Mouse (Mus musculus) midbrain, embryonic 13.5 days (tissue): ENCODE results near the gene Ten1. TPM values are rescaled to one million over a fixed set of nuclear protein-coding genes. Genes with fewer than 3 reads are reported as not detected.

Experiments used
- ATAC-seq: fragments of 200-750 bp; cut with Nextera tagmentation; 2 replicates; pipeline ENCODE4 v1.8.0; 2017; ENCODE audit warnings: mild to moderate bottlenecking, moderate TSS enrichment, moderate library complexity
- H3K27ac ChIP-seq: fragments of 300-500 bp; sonication (generic); 2 replicates; pipeline ENCODE4 v1.5.1; 2015; ENCODE audit warnings: inconsistent platforms, mild to moderate bottlenecking, moderate library complexity
- H3K27me3 ChIP-seq: fragments of 300-500 bp; sonication (generic); 2 replicates; pipeline ENCODE4 v1.6.1; 2015; ENCODE audit warnings: mild to moderate bottlenecking, inconsistent platforms
- H3K36me3 ChIP-seq: fragments of 300-500 bp; sonication (generic); 2 replicates; pipeline ENCODE4 v1.6.1; 2015; ENCODE audit warnings: mild to moderate bottlenecking, inconsistent platforms
- H3K4me1 ChIP-seq: fragments of 300-500 bp; sonication (generic); replicated peaks from 2 replicates; pipeline ENCODE4 v1.6.1; 2015; ENCODE audit warnings: inconsistent platforms
- H3K4me2 ChIP-seq: fragments of 300-500 bp; sonication (generic); replicated peaks from 2 replicates; pipeline ENCODE4 v1.6.1; 2015; ENCODE audit warnings: moderate library complexity, mild to moderate bottlenecking, inconsistent platforms
- H3K4me3 ChIP-seq: fragments of 300-500 bp; sonication (generic); replicated peaks from 2 replicates; pipeline ENCODE4 v1.5.1; 2015; ENCODE audit warnings: mild to moderate bottlenecking, inconsistent platforms
- H3K9ac ChIP-seq: fragments of 300-500 bp; sonication (generic); replicated peaks from 2 replicates; pipeline ENCODE4 v1.6.1; 2015; ENCODE audit warnings: mild to moderate bottlenecking, inconsistent platforms
- H3K9me3 ChIP-seq: fragments of 300-500 bp; sonication (generic); 2 replicates; pipeline ENCODE4 v1.6.1; 2016; ENCODE audit warnings: mild to moderate bottlenecking, inconsistent platforms
- WGBS: fragments of 180-500 bp; shearing (Covaris S2); methylation state at CpG from one replicate; pipeline ENCODE4 v1.1.7; 2015; 5-methylcytosine and 5-hydroxymethylcytosine counted together
- polyA plus RNA-seq: library from polyadenylated mRNA; unstranded; fragments of >200 nt; fragmentation: Nextera tagmentation; extraction: Ambion mirVana; gene quantifications from 2 replicates; pipeline ENCODE4 v1.2.1, GENCODE M21; 2015

Ten1 gene
- polyA plus RNA-seq, 1 experiment from 2014 or later = 88.2 TPM

DNA sequence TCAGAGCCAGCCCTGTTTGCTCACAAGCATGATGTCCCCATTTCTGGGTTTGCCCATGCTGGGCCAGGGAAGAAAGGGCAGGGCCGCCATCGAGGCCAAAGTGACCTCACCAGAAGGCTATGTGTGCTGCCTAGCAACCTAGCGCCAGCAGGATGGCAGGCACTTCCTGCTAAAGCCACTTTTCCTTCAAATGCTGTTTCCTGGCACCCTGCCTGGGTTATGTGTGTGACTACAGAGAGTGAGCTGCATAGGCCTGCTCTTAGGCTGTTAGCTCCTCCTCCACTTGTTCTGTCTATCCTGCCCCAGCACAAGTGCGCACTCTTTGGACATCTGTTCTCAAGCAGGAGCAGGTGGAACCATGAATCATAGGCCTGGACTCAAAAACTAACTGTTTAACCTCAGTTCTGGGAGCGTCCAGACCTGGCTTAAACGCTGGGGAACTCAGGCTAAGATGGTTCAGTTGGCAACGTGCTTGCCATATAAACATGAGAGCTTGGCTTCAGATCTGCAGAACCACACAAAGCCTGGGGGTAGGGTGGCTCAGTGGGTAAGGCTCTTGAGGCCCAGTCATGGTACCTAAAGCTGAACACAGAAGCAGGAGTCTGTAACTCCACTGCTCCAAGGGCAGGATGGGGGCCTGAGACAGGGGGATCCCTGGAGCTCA, 20.2 kb downstream of the Ten1 start:
- Histone ChIP-seq H3K27me3 (peaks cover 39% of the 10 kb centered on the region), H3K9me3 (0 out of 2 replicates have a peak, but pooled peaks cover 9% of the 10 kb centered on the region), H3K27ac (peak overlapping the region; percentile 74), H3K9ac (no peak overlapping the region), H3K4me1 (peaks cover 28% of the 10 kb centered on the region), H3K4me3 (no peak overlapping the region), H3K36me3 (0 out of 2 replicates have a peak, but pooled peaks cover 5% of the 10 kb centered on the region), H3K4me2 (no peak overlapping the region)
- ATAC-seq = peak; percentile 73
- WGBS = 51% methylated on average over 7 of the region's 7 CpGs

DNA sequence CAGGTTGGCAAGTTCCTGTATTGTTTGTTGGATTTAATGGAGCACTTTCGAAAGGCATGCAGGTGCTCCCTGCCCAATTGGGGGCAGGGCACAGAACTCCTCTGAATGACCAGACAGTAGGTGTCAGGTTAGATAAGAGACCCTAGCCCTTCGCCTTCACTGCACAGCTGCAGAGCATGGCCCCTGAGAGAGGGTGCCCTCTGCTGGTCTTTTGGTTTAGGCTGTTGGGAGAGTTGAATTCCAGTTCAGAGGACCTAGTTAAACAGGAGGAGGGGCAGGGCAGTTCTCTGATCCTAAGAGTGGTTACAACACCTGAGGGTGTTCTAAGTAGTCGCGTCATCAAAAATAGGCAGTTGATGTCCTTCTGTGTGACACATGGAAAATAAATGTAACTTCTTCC, 21.2 kb downstream of the Ten1 start:
- WGBS = 27% methylated on average over 4 of the region's 4 CpGs
- no peak overlapping the region; the same call in 1 of the 2 replicates for H3K27ac ChIP-seq
- peaks cover 48% of the 10 kb centered on the region for H3K27me3 ChIP-seq
- 0 out of 2 replicates have a peak, but pooled peaks cover 4% of the 10 kb centered on the region for H3K36me3 ChIP-seq
- ATAC-seq = no peak
- no peak overlapping the region for H3K9ac ChIP-seq
- 0 out of 2 replicates have a peak, but pooled peaks cover 9% of the 10 kb centered on the region for H3K9me3 ChIP-seq
- H3K4me3 ChIP-seq = no peak overlapping the region
- H3K4me1 ChIP-seq = peaks cover 28% of the 10 kb centered on the region
- no peak overlapping the region for H3K4me2 ChIP-seq

DNA sequence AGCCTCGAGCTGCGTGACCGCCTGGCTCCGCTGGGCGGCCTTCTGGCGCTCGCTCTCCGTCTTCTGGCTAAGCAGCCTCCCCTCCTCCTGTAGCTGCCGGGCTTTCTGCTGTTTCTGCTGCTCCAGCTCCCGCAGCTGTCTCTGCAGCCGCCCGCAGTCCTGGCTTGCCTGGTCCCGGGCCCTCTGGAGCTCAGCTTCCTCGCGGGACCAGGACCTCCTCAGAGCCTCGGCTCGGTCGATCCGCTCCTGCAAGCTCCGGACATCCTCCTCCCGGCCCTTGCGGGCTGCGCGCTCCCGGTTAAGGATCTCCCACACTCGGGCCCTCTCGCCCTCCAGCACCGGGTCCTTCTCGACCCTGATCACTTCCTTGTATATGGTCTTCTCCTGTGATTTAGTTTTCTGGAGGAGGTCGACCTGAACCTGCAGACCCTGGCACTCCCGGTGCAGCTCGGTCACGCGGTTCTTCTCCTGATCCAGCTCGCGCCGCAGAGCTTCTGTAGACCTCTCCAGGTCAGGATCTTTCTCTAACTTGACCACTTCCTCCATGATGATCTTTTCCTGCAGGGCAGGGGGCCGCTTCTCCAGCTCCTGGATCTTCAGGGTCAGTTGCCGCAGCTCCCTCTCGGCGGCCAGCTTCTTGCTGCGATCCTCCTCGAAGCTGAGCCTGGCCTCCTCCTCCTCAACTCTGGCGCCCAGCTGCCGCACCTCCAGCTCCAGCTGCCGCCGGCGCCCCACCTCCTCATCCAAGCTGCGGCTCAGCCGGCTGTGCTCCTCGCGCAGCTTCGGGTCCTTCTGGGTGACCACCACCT, 23.5 kb downstream of the Ten1 start:
- Histone ChIP-seq H3K27ac (no peak overlapping the region), H3K9ac (peak overlapping the region; percentile 45), H3K4me2 (peak overlapping the region; percentile 52), H3K9me3 (0 out of 2 replicates have a peak, but pooled peaks cover 9% of the 10 kb centered on the region), H3K4me1 (peaks cover 28% of the 10 kb centered on the region), H3K27me3 (peaks cover 56% of the 10 kb centered on the region), H3K4me3 (peak overlapping the region; percentile 33), H3K36me3 (no peaks in the 10 kb centered on the region)
- ATAC-seq = no peak
- WGBS = 13% methylated on average over 53 of the region's 53 CpGs

- H3K4me2 ChIP-seq = peak overlapping the region; percentile 52
- no peak for ATAC-seq
- 0 out of 2 replicates have a peak, but pooled peaks cover 9% of the 10 kb centered on the region for H3K9me3 ChIP-seq
- H3K4me3 ChIP-seq = peak overlapping the region; percentile 33
- 16% methylated on average over 23 of the region's 23 CpGs for WGBS
- peaks cover 28% of the 10 kb centered on the region for H3K4me1 ChIP-seq
- H3K9ac ChIP-seq = peak overlapping the region; percentile 45
- H3K36me3 ChIP-seq = no peaks in the 10 kb centered on the region
- H3K27ac ChIP-seq = no peak overlapping the region
- H3K27me3 ChIP-seq = peaks cover 56% of the 10 kb centered on the region
Observed at GRCm38 (mm10) chr11:116222740-116223059, 24.0 kb downstream of the Ten1 start.

DNA sequence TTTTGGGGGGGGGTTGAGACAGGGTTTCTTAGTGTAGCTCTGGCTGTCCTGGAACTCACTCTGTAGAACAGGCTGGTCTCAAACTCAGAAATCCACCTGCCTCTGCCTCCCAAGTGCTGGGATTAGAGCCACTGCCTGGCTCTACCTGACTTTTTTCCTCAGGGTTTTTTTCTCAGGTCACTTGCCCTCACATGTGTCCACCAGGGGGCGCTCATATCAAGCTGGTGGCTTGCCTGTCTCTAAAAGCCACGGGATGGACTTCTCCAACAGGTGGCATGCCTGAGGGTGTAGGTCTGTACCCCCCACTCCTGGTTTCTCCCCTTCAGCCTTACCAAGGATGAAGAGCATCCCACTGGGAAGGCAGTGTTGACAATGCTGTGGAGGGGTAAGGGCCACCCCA, 27.8 kb downstream of the Ten1 start:
- H3K9me3 ChIP-seq = 0 out of 2 replicates have a peak, but pooled peaks cover 4% of the 10 kb centered on the region
- ATAC-seq = no peak
- H3K36me3 ChIP-seq = no peaks in the 10 kb centered on the region
- no peak overlapping the region for H3K9ac ChIP-seq
- no peak overlapping the region for H3K27ac ChIP-seq
- 9% methylated on average over 2 of the region's 2 CpGs for WGBS
- peaks cover 42% of the 10 kb centered on the region for H3K27me3 ChIP-seq
- H3K4me3 ChIP-seq = no peak overlapping the region
- no peak overlapping the region for H3K4me2 ChIP-seq
- peaks cover 12% of the 10 kb centered on the region for H3K4me1 ChIP-seq

DNA sequence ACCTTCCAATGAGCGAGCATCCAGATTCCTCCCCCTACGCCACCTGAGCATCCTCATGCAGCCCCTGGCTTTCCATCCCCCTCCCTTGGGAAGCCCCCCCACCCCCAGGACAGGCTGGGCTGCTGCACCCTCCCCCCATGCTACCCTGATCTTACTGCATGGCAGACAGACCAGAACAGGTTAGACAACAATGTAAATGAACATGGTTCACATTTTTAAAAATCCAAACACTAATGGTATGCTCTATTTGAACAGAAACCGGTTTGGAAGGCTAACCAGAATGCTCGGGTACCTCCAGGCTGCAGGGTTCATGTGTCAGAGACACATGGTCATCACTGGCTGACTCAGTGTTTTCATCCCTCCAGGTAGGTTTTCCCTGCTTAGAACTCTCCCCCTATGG, 30.0 kb downstream of the Ten1 start:
- Histone ChIP-seq H3K9me3 (no peaks in the 10 kb centered on the region), H3K4me3 (no peak overlapping the region), H3K9ac (no peak overlapping the region), H3K27ac (no peak overlapping the region), H3K4me1 (0 out of 2 replicates have a peak, but pooled peaks cover 5% of the 10 kb centered on the region), H3K4me2 (no peak overlapping the region), H3K36me3 (no peaks in the 10 kb centered on the region), H3K27me3 (peaks cover 28% of the 10 kb centered on the region)
- WGBS = 81% methylated on average over 4 of the region's 4 CpGs
- no peak for ATAC-seq

DNA sequence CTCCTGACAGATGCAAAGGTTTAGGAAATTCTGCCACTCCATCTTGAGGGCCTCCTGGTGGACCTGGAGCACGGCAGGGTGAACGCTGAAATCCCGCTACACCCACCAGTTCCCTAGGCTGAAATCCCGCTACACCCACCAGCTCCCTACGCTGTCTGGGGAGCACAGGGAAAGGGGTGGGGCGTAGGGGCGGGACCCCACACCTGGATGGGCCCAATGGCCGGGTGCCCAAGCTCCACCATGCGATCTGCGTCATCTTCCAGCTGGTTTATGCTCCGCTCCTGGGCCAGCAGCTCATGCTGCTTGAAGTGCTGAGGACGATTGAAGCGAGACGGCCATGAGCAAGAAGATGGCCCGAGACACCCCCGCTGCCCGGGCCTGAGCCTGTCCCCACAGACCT, 33.8 kb downstream of the Ten1 start:
- H3K4me3 ChIP-seq = no peak overlapping the region
- H3K36me3 ChIP-seq = no peaks in the 10 kb centered on the region
- peak overlapping the region; percentile 39; the same call in 1 of the 2 replicates for H3K9ac ChIP-seq
- no peaks in the 10 kb centered on the region for H3K9me3 ChIP-seq
- H3K27me3 ChIP-seq = peaks cover 17% of the 10 kb centered on the region
- no peak overlapping the region for H3K27ac ChIP-seq
- peak overlapping the region; percentile 34 for H3K4me2 ChIP-seq
- ATAC-seq = no peak
- H3K4me1 ChIP-seq = 0 out of 2 replicates have a peak, but pooled peaks cover 5% of the 10 kb centered on the region
- WGBS = 32% methylated on average over 17 of the region's 17 CpGs

- no peak overlapping the region for H3K4me2 ChIP-seq
- ATAC-seq = no peak
- no peak overlapping the region for H3K27ac ChIP-seq
- peaks cover 31% of the 10 kb centered on the region for H3K27me3 ChIP-seq
- no peak overlapping the region for H3K4me3 ChIP-seq
- H3K4me1 ChIP-seq = peaks cover 14% of the 10 kb centered on the region; the same call in 1 of the 2 replicates
- H3K9me3 ChIP-seq = no peaks in the 10 kb centered on the region
- 86% methylated on average over 8 of the region's 8 CpGs for WGBS
- H3K36me3 ChIP-seq = no peaks in the 10 kb centered on the region
- no peak overlapping the region for H3K9ac ChIP-seq
Observed at GRCm38 (mm10) chr11:116234901-116235300, 36.2 kb downstream of the Ten1 start.

- H3K4me3 ChIP-seq = no peak within 1 kb of the TSS
- H3K27me3 ChIP-seq = peaks cover 28% of the 10 kb centered on the region
- H3K9me3 ChIP-seq = no peaks in the 10 kb centered on the region
- no peak within 1 kb of the TSS for H3K27ac ChIP-seq
- peak within 1 kb of the TSS; percentile 6; the same call in 1 of the 2 replicates for H3K4me2 ChIP-seq
- H3K9ac ChIP-seq = no peak within 1 kb of the TSS
- 11% methylated on average over 27 of the region's 31 CpGs for WGBS
- no peak; the same call in 1 of the 2 replicates for ATAC-seq
- peaks cover 2% of the 10 kb centered on the region; the same call in 1 of the 2 replicates for H3K36me3 ChIP-seq
- peaks cover 10% of the 10 kb centered on the region; the same call in 1 of the 2 replicates for H3K4me1 ChIP-seq
Observed at GRCm38 (mm10) chr11:116237742-116238395, 39.2 kb downstream of the Ten1 start, which contains the start of gene Evpl. TSS of gene Evpl (minus strand) at chr11:116238077.

GRCm38 (mm10) chr11:116239797-116240196, 41.1 kb downstream of the Ten1 start:
- Histone ChIP-seq H3K27me3 (peaks cover 20% of the 10 kb centered on the region), H3K9ac (no peak overlapping the region), H3K4me3 (no peak overlapping the region), H3K4me2 (no peak overlapping the region), H3K27ac (no peak overlapping the region), H3K9me3 (no peaks in the 10 kb centered on the region), H3K4me1 (peaks cover 10% of the 10 kb centered on the region; the same call in 1 of the 2 replicates), H3K36me3 (peaks cover 22% of the 10 kb centered on the region)
- 12% methylated on average over 7 of the region's 7 CpGs for WGBS
- ATAC-seq = no peak

DNA sequence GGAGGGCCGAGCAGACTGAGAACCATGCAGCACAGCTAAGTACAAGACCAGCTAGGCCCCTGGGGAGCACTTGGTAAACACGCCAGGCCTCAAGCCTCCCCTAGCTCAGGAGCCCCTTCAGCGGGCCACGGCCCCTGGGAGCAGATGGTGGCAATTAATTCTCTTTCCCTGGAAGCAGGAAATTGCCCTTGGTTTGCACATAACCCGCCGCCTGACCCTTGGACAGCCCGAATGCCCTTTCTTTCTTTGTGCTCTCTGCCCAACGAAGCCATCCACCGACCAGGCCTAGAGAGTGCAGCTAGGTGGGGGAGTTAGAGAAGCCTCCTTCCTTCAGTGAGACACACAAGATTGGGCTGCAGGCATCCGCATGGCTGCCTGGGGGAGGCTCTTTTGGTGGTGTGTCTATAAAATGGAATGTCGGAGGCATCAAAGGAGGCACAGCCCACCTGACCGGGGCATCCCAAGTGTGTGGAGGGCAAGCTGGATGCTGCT, 43.1 kb downstream of the Ten1 start:
- Histone ChIP-seq H3K27me3 (peaks cover 20% of the 10 kb centered on the region), H3K36me3 (peaks cover 42% of the 10 kb centered on the region)
- WGBS = 54% methylated on average over 12 of the region's 12 CpGs

More for the DNA sequence above, 43.1 kb downstream of the Ten1 start:
- H3K4me1 ChIP-seq = peaks cover 10% of the 10 kb centered on the region; the same call in 1 of the 2 replicates
- no peaks in the 10 kb centered on the region for H3K9me3 ChIP-seq
- no peak overlapping the region for H3K27ac ChIP-seq
- H3K4me2 ChIP-seq = no peak overlapping the region
- no peak overlapping the region for H3K4me3 ChIP-seq
- H3K9ac ChIP-seq = 0 out of 2 replicates have a peak overlapping the region, but pooled peaks have one; percentile 12
- no peak for ATAC-seq
